Mouse (Mus musculus) limb, embryonic 11.5 days (tissue): ENCODE measurements around the gene Zbtb7b. TPM values are rescaled to one million over a fixed set of nuclear protein-coding genes. Genes with fewer than 3 reads are reported as not detected.

Source experiments
- ATAC-seq: fragments of 200-750 bp; cut with Nextera tagmentation; 2 replicates; pipeline ENCODE4 v1.8.0; 2017; ENCODE audit warnings: low read depth; ENCODE audit not compliant: insufficient number of reproducible peaks, low FRiP score, low TSS enrichment
- DNase-seq: peaks from one replicate; pipeline ENCODE4 v3.0.0-alpha.2; 2015; ENCODE audit warnings: low spot score
- H3K27ac ChIP-seq: fragments of 300-500 bp; sonication (generic); replicated peaks from 2 replicates; pipeline ENCODE4 v1.5.1; 2014; ENCODE audit warnings: low read depth, mild to moderate bottlenecking, low read length
- H3K27me3 ChIP-seq: fragments of 300-500 bp; sonication (generic); 2 replicates; pipeline ENCODE4 v1.6.1; 2014; ENCODE audit warnings: mild to moderate bottlenecking, low read length, mixed read lengths; ENCODE audit not compliant: control insufficient read depth, insufficient read depth
- H3K36me3 ChIP-seq: fragments of 300-500 bp; sonication (generic); 2 replicates; pipeline ENCODE4 v1.6.1; 2014; ENCODE audit warnings: mild to moderate bottlenecking, low read length, moderate library complexity, mixed read lengths; ENCODE audit not compliant: control insufficient read depth, insufficient read depth
- H3K4me1 ChIP-seq: fragments of 300-500 bp; sonication (generic); 2 replicates; pipeline ENCODE4 v1.6.1; 2014; ENCODE audit warnings: low read length, mixed read lengths; ENCODE audit not compliant: control insufficient read depth, insufficient read depth
- H3K4me2 ChIP-seq: fragments of 300-500 bp; sonication (generic); 2 replicates; pipeline ENCODE4 v1.6.1; 2014; ENCODE audit warnings: low read depth, mild to moderate bottlenecking, moderate library complexity; ENCODE audit not compliant: severe bottlenecking
- H3K4me3 ChIP-seq: fragments of 300-500 bp; sonication (generic); 2 replicates; pipeline ENCODE4 v1.5.1; 2014; ENCODE audit warnings: low read depth, low read length
- H3K9ac ChIP-seq: fragments of 300-500 bp; sonication (generic); 2 replicates; pipeline ENCODE4 v1.6.1; 2014; ENCODE audit warnings: mild to moderate bottlenecking, low read length
- H3K9me3 ChIP-seq: fragments of 300-500 bp; sonication (generic); 2 replicates; pipeline ENCODE4 v1.6.1; 2016; ENCODE audit warnings: low read length; ENCODE audit not compliant: control insufficient read depth
- WGBS: fragments of 180-500 bp; shearing (Covaris S2); extraction: QIAGEN DNeasy Blood & Tissue Kit; methylation state at CpG from one replicate; pipeline ENCODE4 v1.1.7; 2014; 5-methylcytosine and 5-hydroxymethylcytosine counted together
- polyA plus RNA-seq: library from polyadenylated mRNA; unstranded; fragments of >200 nt; fragmentation: Nextera tagmentation; extraction: Ambion mirVana; gene quantifications from 2 replicates; pipeline ENCODE4 v1.2.1, GENCODE M21; 2014

The Zbtb7b gene
- polyA plus RNA-seq, 1 experiment from 2014 or later = 0.41 TPM

GRCm38 (mm10) chr3:89421002-89421774 is 26.6 kb upstream of the Zbtb7b start:
- Histone ChIP-seq H3K9me3 (no peaks in the 10 kb centered on the region), H3K4me3 (peak overlapping the region; percentile 42), H3K9ac (peak overlapping the region; percentile 63), H3K27ac (peak overlapping the region; percentile 64), H3K4me2 (peak overlapping the region; percentile 90), H3K27me3 (no peaks in the 10 kb centered on the region), H3K36me3 (peaks cover 7% of the 10 kb centered on the region; the same call in 1 of the 2 replicates), H3K4me1 (peaks cover 33% of the 10 kb centered on the region)
- WGBS = 1% methylated on average over 11 of the region's 11 CpGs
- ATAC-seq (peak; percentile 65), DNase-seq (peak; percentile 74)

DNA sequence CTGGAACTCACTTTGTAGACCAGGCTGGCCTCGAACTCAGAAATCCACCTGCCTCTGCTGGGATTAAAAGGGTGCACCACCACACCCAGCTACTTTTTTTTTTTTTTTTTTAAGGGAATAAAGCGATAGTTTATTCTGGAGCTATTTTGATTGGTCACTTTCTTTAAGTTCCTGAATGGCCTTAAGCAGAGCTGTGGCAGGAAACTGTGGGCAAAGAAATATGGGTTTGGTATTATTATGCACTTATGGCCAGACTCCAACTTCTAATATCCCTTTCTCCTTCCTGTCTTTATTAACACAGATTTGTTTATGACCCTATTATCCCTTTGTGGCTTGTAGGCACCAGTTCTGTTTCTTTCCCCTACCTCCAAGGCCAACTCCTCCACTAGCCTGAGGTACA is 25.8 kb upstream of the Zbtb7b start:
- Histone ChIP-seq H3K36me3 (peaks cover 12% of the 10 kb centered on the region), H3K4me3 (no peak overlapping the region), H3K9ac (no peak overlapping the region), H3K27me3 (no peaks in the 10 kb centered on the region), H3K4me2 (peak overlapping the region; percentile 90; the same call in 1 of the 2 replicates), H3K27ac (peak overlapping the region; percentile 64), H3K9me3 (no peaks in the 10 kb centered on the region), H3K4me1 (peaks cover 33% of the 10 kb centered on the region)
- DNase-seq (no peak), ATAC-seq (no peak)
- WGBS = 50% methylated on average over 2 of the region's 2 CpGs

DNA sequence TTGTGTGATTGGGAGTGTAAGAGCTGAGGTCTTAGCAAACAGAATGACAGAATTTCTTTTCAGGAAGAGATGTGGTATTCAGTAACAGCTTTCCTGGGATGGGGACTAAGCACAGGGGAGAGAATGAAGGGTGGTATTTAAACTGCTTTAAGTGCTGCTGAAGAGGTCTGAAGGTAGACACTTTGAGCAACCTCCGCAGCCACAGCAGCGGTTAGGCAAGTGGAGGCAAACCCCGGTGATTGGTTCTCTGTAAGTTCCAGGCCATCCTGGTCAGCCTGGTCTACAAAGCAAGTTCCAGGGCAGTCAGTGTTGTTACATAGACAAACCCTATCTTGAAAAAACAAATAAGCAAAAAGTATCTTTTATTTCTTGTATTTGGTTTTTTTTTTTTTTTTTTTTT is 25.4 kb upstream of the Zbtb7b start:
- H3K4me2 ChIP-seq = peak overlapping the region; percentile 90
- WGBS = 12% methylated on average over 3 of the region's 3 CpGs
- H3K27ac ChIP-seq = peak overlapping the region; percentile 92
- no peaks in the 10 kb centered on the region for H3K27me3 ChIP-seq
- DNase-seq (peak; percentile 34), ATAC-seq (no peak)
- H3K4me1 ChIP-seq = peaks cover 33% of the 10 kb centered on the region
- peak overlapping the region; percentile 61 for H3K9ac ChIP-seq
- peaks cover 15% of the 10 kb centered on the region for H3K36me3 ChIP-seq
- H3K9me3 ChIP-seq = no peaks in the 10 kb centered on the region
- peak overlapping the region; percentile 70 for H3K4me3 ChIP-seq

DNA sequence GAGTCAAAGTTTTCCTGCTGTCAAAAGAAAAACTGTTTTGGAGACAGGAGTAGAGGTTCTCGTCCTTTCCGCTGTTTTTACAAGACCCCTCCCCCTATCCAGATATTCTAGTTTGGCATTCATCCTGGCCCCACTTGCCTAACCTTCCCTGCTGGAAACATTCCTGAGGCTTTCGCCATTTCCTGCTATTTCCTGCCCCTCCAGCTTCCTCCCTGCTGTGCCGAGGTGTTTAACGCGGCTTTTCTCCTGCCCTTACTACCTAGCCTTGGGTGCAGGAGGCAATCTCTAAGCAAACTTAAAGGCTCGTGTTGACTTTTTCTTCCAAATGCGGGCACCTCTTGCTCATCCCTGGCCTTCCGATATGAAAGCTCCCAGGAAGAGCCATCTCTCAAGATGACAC is 25.0 kb upstream of the Zbtb7b start:
- no peak for ATAC-seq

GRCm38 (mm10) chr3:89418861-89419250 is 24.3 kb upstream of the Zbtb7b start:
- Histone ChIP-seq H3K27me3 (no peaks in the 10 kb centered on the region), H3K4me3 (peak overlapping the region; percentile 70), H3K9ac (peak overlapping the region; percentile 61), H3K27ac (peak overlapping the region; percentile 92), H3K36me3 (peaks cover 20% of the 10 kb centered on the region), H3K9me3 (no peaks in the 10 kb centered on the region), H3K4me2 (peak overlapping the region; percentile 90), H3K4me1 (peaks cover 33% of the 10 kb centered on the region)
- DNase-seq = peak; percentile 85
- under 1% methylated on average over 16 of the region's 16 CpGs for WGBS
- peak; percentile 11; the same call in 1 of the 2 replicates for ATAC-seq

More for the DNA sequence above, 25.0 kb upstream of the Zbtb7b start:
- Histone ChIP-seq H3K27me3 (no peaks in the 10 kb centered on the region), H3K4me1 (peaks cover 33% of the 10 kb centered on the region), H3K36me3 (peaks cover 19% of the 10 kb centered on the region), H3K4me3 (peak overlapping the region; percentile 70), H3K4me2 (peak overlapping the region; percentile 90), H3K9me3 (no peaks in the 10 kb centered on the region), H3K9ac (peak overlapping the region; percentile 61), H3K27ac (peak overlapping the region; percentile 92)
- WGBS = 1% methylated on average over 9 of the region's 9 CpGs
- peak; percentile 47 for DNase-seq

DNA sequence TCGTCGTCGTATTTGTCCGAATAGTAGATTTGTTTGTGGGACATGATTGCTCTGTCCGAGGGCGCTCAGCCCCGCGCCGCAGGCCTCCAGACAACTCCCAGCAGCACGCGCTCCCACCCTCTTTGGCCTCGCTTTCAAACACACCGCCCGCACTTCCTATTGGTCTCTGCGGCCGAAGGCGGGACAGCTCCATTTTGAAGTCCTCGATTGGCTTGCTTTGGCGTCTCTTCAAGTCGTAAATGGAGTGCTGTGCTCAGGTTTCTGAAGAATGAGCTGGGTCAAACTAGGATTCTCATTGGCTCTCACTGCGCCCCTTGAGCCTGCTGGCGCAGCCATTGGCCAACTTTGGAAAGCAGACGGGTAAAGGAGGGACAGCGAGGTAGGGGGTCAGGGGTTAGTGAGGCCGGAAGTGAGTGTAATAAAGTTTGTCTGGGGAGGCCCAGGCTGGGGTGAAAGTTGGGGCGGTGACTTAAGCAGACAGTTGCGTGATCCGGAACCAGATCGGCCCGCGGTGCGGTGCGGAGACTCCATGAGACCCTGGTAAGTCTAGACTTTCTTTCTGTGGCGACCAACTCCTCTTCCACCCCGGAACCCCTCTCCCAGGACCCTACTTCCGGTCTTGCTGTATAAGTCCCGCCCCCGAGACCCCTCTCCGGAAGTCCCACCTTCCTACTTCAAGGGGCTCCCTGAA is 23.7 kb upstream of the Zbtb7b start, which contains the start of the genes Cks1b and Shc1:
Cks1b (minus strand) TSS at position 214 of the 691 bp plus-strand sequence.
Shc1 (plus strand) TSS at position 274 of the 691 bp plus-strand sequence.
- no peaks in the 10 kb centered on the region for H3K27me3 ChIP-seq
- DNase-seq (peak; percentile 97), ATAC-seq (peak; percentile 92)
- peak within 1 kb of the TSS; percentile 70 for H3K4me3 ChIP-seq
- peak within 1 kb of the TSS; percentile 61 for H3K9ac ChIP-seq
- peaks cover 20% of the 10 kb centered on the region for H3K36me3 ChIP-seq
- H3K27ac ChIP-seq = peak within 1 kb of the TSS; percentile 92
- WGBS = under 1% methylated on average over 39 of the region's 39 CpGs
- peaks cover 33% of the 10 kb centered on the region for H3K4me1 ChIP-seq
- H3K4me2 ChIP-seq = peak within 1 kb of the TSS; percentile 90
- no peaks in the 10 kb centered on the region for H3K9me3 ChIP-seq

GRCm38 (mm10) chr3:89417840-89418169 is 23.2 kb upstream of the Zbtb7b start:
- H3K4me3 ChIP-seq = peak overlapping the region; percentile 70
- no peaks in the 10 kb centered on the region for H3K9me3 ChIP-seq
- ATAC-seq (peak; percentile 31), DNase-seq (no peak)
- 0% methylated on average over 20 of the region's 20 CpGs for WGBS
- peak overlapping the region; percentile 61 for H3K9ac ChIP-seq
- peak overlapping the region; percentile 77 for H3K4me2 ChIP-seq
- peaks cover 20% of the 10 kb centered on the region for H3K36me3 ChIP-seq
- H3K4me1 ChIP-seq = peaks cover 33% of the 10 kb centered on the region
- H3K27ac ChIP-seq = peak overlapping the region; percentile 92
- no peaks in the 10 kb centered on the region for H3K27me3 ChIP-seq

DNA sequence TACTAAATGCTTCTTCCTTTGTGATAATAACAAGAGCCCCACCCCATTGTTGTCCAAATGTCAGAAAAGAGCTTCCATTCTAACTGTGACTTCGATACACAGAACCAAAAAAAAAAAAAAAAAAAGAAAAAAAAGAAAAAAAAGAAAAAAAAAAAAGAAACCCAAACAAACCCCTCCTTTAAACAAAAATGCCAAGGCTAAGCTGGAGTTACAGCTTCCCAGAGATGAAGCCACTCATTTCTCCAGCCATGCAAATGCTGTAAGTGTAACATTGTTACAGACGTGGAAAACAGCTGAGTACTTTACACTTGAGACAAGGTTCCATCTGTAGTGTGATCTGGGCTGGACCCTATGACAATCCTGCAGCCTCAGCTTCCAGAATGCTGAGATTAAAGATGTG is 22.6 kb upstream of the Zbtb7b start:
- Histone ChIP-seq H3K27ac (no peak overlapping the region; the same call in 1 of the 2 replicates), H3K4me3 (peak overlapping the region; percentile 70), H3K4me2 (peak overlapping the region; percentile 77), H3K4me1 (peaks cover 28% of the 10 kb centered on the region), H3K27me3 (no peaks in the 10 kb centered on the region), H3K36me3 (peaks cover 20% of the 10 kb centered on the region), H3K9me3 (no peaks in the 10 kb centered on the region), H3K9ac (peak overlapping the region; percentile 61)
- ATAC-seq = no peak
- no peak for DNase-seq
- 28% methylated on average over 2 of the region's 2 CpGs for WGBS
